Mouse (Mus musculus) pancreas, adult 10 weeks (tissue): ENCODE measurements around the gene Gm11042. TPM values are rescaled to one million over a fixed set of nuclear protein-coding genes. Genes with fewer than 3 reads are reported as not detected.

ENCODE experiments used
- polyA plus RNA-seq: library from polyadenylated mRNA; stranded (reverse); fragments of 350-450 nt; fragmentation: Illumina TruSeq; extraction: RNeasy Lipid Tissue Mini Kit (QIAGEN cat#74804); gene quantifications from one replicate; pipeline ENCODE4 v1.2.3, GENCODE M21; 2015; ENCODE audit warnings: low read depth, low replicate concordance; ENCODE audit not compliant: insufficient read depth

Gene Gm11042
- polyA plus RNA-seq, result not detected

DNA sequence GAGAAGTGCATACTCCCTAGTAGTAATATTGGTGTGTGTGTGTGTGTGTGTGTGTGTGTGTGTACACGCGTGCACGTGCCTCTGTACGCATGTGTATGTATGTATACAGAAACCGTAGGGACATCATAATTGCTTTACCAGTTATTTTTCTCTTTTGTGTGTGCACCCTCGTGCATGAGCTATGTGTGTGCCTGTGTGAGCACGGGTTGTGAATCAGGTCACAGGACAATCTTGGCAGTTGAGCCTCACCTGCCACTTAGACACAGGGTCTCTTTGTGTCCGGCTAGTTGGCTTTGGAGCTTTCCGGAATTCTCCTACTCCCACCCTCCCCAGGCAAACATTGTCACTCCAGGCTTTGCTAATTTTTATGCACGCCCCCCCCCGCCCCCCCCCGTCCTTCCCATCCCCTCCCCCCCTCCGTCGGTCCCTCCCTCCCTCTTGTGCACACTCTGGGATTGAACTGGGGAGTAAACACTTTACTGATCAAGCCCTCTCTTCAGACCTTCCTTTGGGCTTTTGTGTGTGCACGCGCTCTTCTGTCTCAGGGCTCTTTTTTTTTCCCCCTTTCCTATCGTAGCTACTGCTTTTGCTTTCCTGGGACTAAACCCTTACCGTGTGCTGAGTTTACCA, at the start of gene Gm11042:
TSS of gene Gm11042 (minus strand) at position 51 of the 630 bp plus-strand sequence.

